Mouse (Mus musculus) embryonic facial prominence, embryonic 13.5 days (tissue): ENCODE data around the gene Olfr1089. TPM values are rescaled to one million over a fixed set of nuclear protein-coding genes. Genes with fewer than 3 reads are reported as not detected.

Source experiments
- ATAC-seq: fragments of 200-750 bp; cut with Nextera tagmentation; 2 replicates; pipeline ENCODE4 v1.8.0; 2017; ENCODE audit warnings: low read depth; ENCODE audit not compliant: insufficient number of reproducible peaks, insufficient read depth, low FRiP score, low TSS enrichment
- H3K27ac ChIP-seq: fragments of 300-500 bp; sonication (generic); 2 replicates; pipeline ENCODE4 v1.5.1; 2015; ENCODE audit warnings: moderate library complexity, mild to moderate bottlenecking, inconsistent platforms
- H3K27me3 ChIP-seq: fragments of 300-500 bp; sonication (generic); 2 replicates; pipeline ENCODE4 v1.6.1; 2015; ENCODE audit warnings: mild to moderate bottlenecking, inconsistent platforms
- H3K36me3 ChIP-seq: fragments of 300-500 bp; sonication (generic); 2 replicates; pipeline ENCODE4 v1.6.1; 2015; ENCODE audit warnings: mild to moderate bottlenecking, inconsistent platforms
- H3K4me1 ChIP-seq: fragments of 300-500 bp; sonication (generic); 2 replicates; pipeline ENCODE4 v1.6.1; 2015; ENCODE audit warnings: inconsistent platforms
- H3K4me2 ChIP-seq: fragments of 300-500 bp; sonication (generic); 2 replicates; pipeline ENCODE4 v1.6.1; 2015; ENCODE audit warnings: moderate library complexity, mild to moderate bottlenecking, inconsistent platforms
- H3K4me3 ChIP-seq: fragments of 300-500 bp; sonication (generic); 2 replicates; pipeline ENCODE4 v1.5.1; 2015; ENCODE audit warnings: mild to moderate bottlenecking, inconsistent platforms
- H3K9ac ChIP-seq: fragments of 300-500 bp; sonication (generic); 2 replicates; pipeline ENCODE4 v1.6.1; 2015; ENCODE audit warnings: mild to moderate bottlenecking, inconsistent platforms
- H3K9me3 ChIP-seq: fragments of 300-500 bp; sonication (generic); 2 replicates; pipeline ENCODE4 v1.6.1; 2016; ENCODE audit warnings: inconsistent platforms
- WGBS: fragments of 180-500 bp; shearing (Covaris S2); methylation state at CpG from one replicate; pipeline ENCODE4 v1.1.7; 2015; ENCODE audit warnings: mixed read lengths; 5-methylcytosine and 5-hydroxymethylcytosine counted together
- polyA plus RNA-seq: library from polyadenylated mRNA; unstranded; fragments of >200 nt; fragmentation: Nextera tagmentation; extraction: Ambion mirVana; gene quantifications from 2 replicates; pipeline ENCODE4 v1.2.1, GENCODE M21; 2015

The Olfr1089 gene
- not detected in 2 replicates for polyA plus RNA-seq

DNA sequence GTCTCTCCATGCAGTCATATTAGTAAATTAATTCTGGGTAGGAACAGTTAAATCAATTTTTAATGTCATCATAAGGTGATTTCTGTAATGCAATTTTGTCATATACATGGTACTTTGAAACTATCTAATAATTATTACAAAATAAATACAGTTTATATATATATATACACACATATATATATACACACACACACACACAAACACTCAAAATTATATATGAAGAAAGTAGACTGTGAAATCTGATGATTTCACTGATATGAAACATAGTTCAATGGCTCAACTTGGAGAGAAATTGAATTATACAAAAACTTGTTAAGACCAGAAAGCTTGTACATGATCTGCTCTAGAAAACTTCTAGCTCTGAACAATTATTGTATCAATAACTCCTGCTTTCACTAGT, at the start of gene Olfr1089:
TSS of gene Olfr1089 (minus strand) at position 101 of the 400 bp plus-strand sequence.
- H3K9ac ChIP-seq = no peak within 1 kb of the TSS
- H3K36me3 ChIP-seq = no peaks in the 10 kb centered on the region
- no peaks in the 10 kb centered on the region for H3K27me3 ChIP-seq
- no peak within 1 kb of the TSS for H3K27ac ChIP-seq
- ATAC-seq = no peak
- H3K9me3 ChIP-seq = no peaks in the 10 kb centered on the region
- H3K4me1 ChIP-seq = no peaks in the 10 kb centered on the region
- no peak within 1 kb of the TSS for H3K4me2 ChIP-seq
- H3K4me3 ChIP-seq = no peak within 1 kb of the TSS

DNA sequence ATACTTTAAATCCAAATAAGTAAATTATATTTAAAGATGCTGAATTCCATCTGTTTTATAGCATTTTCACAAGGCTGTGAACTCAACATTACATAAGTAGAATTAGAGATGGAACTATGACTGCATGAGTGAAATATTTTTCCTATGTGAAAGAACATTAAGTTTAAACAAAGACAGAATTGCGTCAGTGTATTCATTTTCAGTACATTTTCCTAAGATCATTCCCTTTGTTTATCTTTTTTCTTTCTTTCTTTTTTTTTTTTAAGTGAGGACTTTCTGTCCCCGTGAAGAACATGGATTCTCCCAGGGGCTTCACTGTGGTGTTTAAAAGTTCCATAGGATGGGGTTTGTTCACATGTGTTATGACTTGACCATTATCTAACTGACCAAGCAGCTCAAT, 48.7 kb upstream of the Olfr1089 start, which contains the start of gene Olfr1093:
TSS of gene Olfr1093 (plus strand) at position 301 of the 400 bp plus-strand sequence.
- Histone ChIP-seq H3K27me3 (no peaks in the 10 kb centered on the region), H3K4me2 (no peak within 1 kb of the TSS), H3K9ac (no peak within 1 kb of the TSS), H3K4me1 (no peaks in the 10 kb centered on the region), H3K27ac (no peak within 1 kb of the TSS), H3K36me3 (no peaks in the 10 kb centered on the region), H3K9me3 (no peaks in the 10 kb centered on the region), H3K4me3 (no peak within 1 kb of the TSS)
- no peak for ATAC-seq
- 73% methylated on average over 2 of the region's 2 CpGs for WGBS

DNA sequence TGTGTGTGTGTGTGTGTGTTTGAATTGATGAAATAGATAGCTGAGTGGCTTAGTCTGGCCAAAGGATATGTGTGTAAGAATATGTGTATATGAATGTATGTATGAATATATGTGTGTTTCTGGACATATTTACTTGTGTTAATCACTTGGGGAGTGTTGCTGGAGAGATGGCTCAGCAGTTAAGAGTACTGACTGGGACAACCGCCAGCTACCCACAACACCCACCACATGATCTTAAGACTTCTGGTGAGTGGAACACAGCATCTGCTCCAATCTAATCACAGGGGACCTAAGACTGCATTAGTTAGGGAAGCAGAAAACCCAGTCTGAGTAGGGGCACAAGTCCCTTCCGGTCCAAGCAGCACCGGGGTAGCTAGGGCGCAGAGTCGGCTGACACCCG, 27.5 kb upstream of the Olfr1089 start:
- Histone ChIP-seq H3K9me3 (no peaks in the 10 kb centered on the region), H3K27ac (no peak overlapping the region), H3K4me1 (no peaks in the 10 kb centered on the region), H3K9ac (no peak overlapping the region), H3K4me3 (no peak overlapping the region), H3K27me3 (no peaks in the 10 kb centered on the region), H3K4me2 (no peak overlapping the region), H3K36me3 (no peaks in the 10 kb centered on the region)
- WGBS = 99% methylated on average over 6 of the region's 6 CpGs
- no peak for ATAC-seq

GRCm38 (mm10) chr2:86758893-86759292, 25.4 kb upstream of the Olfr1089 start, which contains the start of gene Olfr1090:
Gene Olfr1090, minus strand, starts transcription at chr2:86758993.
- Histone ChIP-seq H3K27me3 (no peaks in the 10 kb centered on the region), H3K27ac (no peak within 1 kb of the TSS), H3K36me3 (no peaks in the 10 kb centered on the region), H3K4me3 (no peak within 1 kb of the TSS), H3K9ac (no peak within 1 kb of the TSS), H3K4me2 (no peak within 1 kb of the TSS), H3K4me1 (no peaks in the 10 kb centered on the region), H3K9me3 (no peaks in the 10 kb centered on the region)
- ATAC-seq = no peak
- 86% methylated on average over 1 of the region's 1 CpGs for WGBS

- H3K27me3 ChIP-seq = no peaks in the 10 kb centered on the region
- H3K4me3 ChIP-seq = no peak within 1 kb of the TSS
- no peak for ATAC-seq
- H3K4me2 ChIP-seq = no peak within 1 kb of the TSS
- no peaks in the 10 kb centered on the region for H3K36me3 ChIP-seq
- no peak within 1 kb of the TSS for H3K27ac ChIP-seq
- no peaks in the 10 kb centered on the region for H3K9me3 ChIP-seq
- no peaks in the 10 kb centered on the region for H3K4me1 ChIP-seq
- H3K9ac ChIP-seq = no peak within 1 kb of the TSS
Observed at GRCm38 (mm10) chr2:86698295-86698694, 35.2 kb downstream of the Olfr1089 start, which contains the start of gene Olfr1087. Gene Olfr1087, minus strand, starts transcription at chr2:86698395.

Other genes starting within 250 kb of the Olfr1089 start
- gene Olfr228, start 246.3 kb downstream of the Olfr1089 start, polyA plus RNA-seq = not detected in 2 replicates
- not detected in 2 replicates for gene Olfr1076, start 225.2 kb downstream of the Olfr1089 start, polyA plus RNA-seq
- gene Olfr1079, start 191.2 kb downstream of the Olfr1089 start, polyA plus RNA-seq = not detected in 2 replicates
- gene Olfr1080, start 175.5 kb downstream of the Olfr1089 start, polyA plus RNA-seq = not detected in 2 replicates
- not detected in 2 replicates for gene Olfr1082, start 134.7 kb downstream of the Olfr1089 start, polyA plus RNA-seq
- not detected in 2 replicates for gene Olfr1084, start 94.0 kb downstream of the Olfr1089 start, polyA plus RNA-seq
- gene Olfr1085, start 71.7 kb downstream of the Olfr1089 start, polyA plus RNA-seq = not detected in 2 replicates
- gene Olfr1086, start 53.6 kb downstream of the Olfr1089 start, polyA plus RNA-seq = not detected in 2 replicates
- not detected in 2 replicates for gene Olfr1087, start 35.3 kb downstream of the Olfr1089 start, polyA plus RNA-seq
- not detected in 2 replicates for gene Olfr1090, start 25.3 kb upstream of the Olfr1089 start, polyA plus RNA-seq
- not detected in 2 replicates for gene Olfr1093, start 48.8 kb upstream of the Olfr1089 start, polyA plus RNA-seq
- not detected in 2 replicates for gene Olfr141, start 76.3 kb upstream of the Olfr1089 start, polyA plus RNA-seq
- gene Olfr1094, start 91.0 kb upstream of the Olfr1089 start, polyA plus RNA-seq = not detected in 2 replicates
- gene Olfr1095, start 118.0 kb upstream of the Olfr1089 start, polyA plus RNA-seq = not detected in 2 replicates
- not detected in 2 replicates for gene Gm13723, start 141.1 kb upstream of the Olfr1089 start, polyA plus RNA-seq
- gene Olfr1097, start 158.5 kb upstream of the Olfr1089 start, polyA plus RNA-seq = not detected in 2 replicates
- gene Olfr1098, start 190.8 kb upstream of the Olfr1089 start, polyA plus RNA-seq = not detected in 2 replicates
- not detected in 2 replicates for gene Olfr1099, start 227.0 kb upstream of the Olfr1089 start, polyA plus RNA-seq
- not detected in 2 replicates for gene Olfr1100, start 246.3 kb upstream of the Olfr1089 start, polyA plus RNA-seq